ENCODE assay signal across 19 mouse cellular contexts in genomic region chr10:98749584-98749947, GRCm38 (mm10).
DNase-seq lines count a peak whose midpoint lies in the region; ATAC-seq and TF ChIP-seq lines count a peak whose summit lies in the region.
"Had no signal": no experiment of that assay in that cellular context is flagged by ENCODE, and none has a peak within 500 bp of the region (broad histone marks: within the 10 kb centered on the region; RNA-seq: fewer than 3 reads in every experiment).

No protein-coding gene starts in this region.

- no peak for TF ChIP-seq CTCF in intestine, postnatal 0 days (IDR thresholded peaks at IDR 0.05; ENCODE audit: low read depth)

- H3K36me3 ChIP-seq in hindbrain, embryonic 13.5 days = no peaks in the 10 kb centered on the region
- no peaks in the 10 kb centered on the region for H3K36me3 ChIP-seq in hindbrain, embryonic 10.5 days
- H3K36me3 ChIP-seq in neural tube, embryonic 11.5 days (ENCODE audit: control insufficient read depth, insufficient read depth, low read length) = no peaks in the 10 kb centered on the region
- no peaks in the 10 kb centered on the region for H3K36me3 ChIP-seq in forebrain, embryonic 16.5 days (ENCODE audit: control insufficient read depth, insufficient read depth)
- no peaks in the 10 kb centered on the region for H3K36me3 ChIP-seq in intestine, postnatal 0 days (ENCODE audit: control insufficient read depth, insufficient read depth)
- H3K36me3 ChIP-seq: embryonic facial prominence, embryonic 10.5 days; midbrain, embryonic 10.5 days had no signal

- H3K4me3 ChIP-seq in hindbrain, embryonic 13.5 days = no peak overlapping the region
- H3K4me3 ChIP-seq in hindbrain, embryonic 10.5 days = no peak overlapping the region
- H3K4me3 ChIP-seq in neural tube, embryonic 11.5 days (ENCODE audit: low read depth, low read length) = no peak overlapping the region
- no peak overlapping the region for H3K4me3 ChIP-seq in forebrain, embryonic 16.5 days (replicated peaks; ENCODE audit: low read length)
- no peak overlapping the region for H3K4me3 ChIP-seq in intestine, postnatal 0 days (ENCODE audit: low read depth, low read length)
- H3K4me3 ChIP-seq: embryonic facial prominence, embryonic 10.5 days; heart, adult 2 months; left cerebral cortex, adult 2 months; midbrain, embryonic 10.5 days had no signal

- no peak for DNase-seq in hindbrain, embryonic 10.5 days (ENCODE audit: low spot score)
- DNase-seq in neural tube, embryonic 11.5 days (ENCODE audit: low spot score) = no peak
- no peak for DNase-seq in neural tube, embryonic 10.5 days (ENCODE audit: extremely low spot score, low spot score)
- no peak for DNase-seq in frontal cortex, postnatal 25 days (ENCODE audit: low spot score in 2 of 2)
- DNase-seq: cerebellum, adult 11 months; cerebellum, adult 9-11 months; gastrocnemius, postnatal 36 days; heart, adult 2 months; kidney, adult 18-20 months; liver, postnatal 0 days; thymus, adult 18-20 months had no signal

- no peaks in the 10 kb centered on the region for H3K27me3 ChIP-seq in hindbrain, embryonic 13.5 days
- no peaks in the 10 kb centered on the region for H3K27me3 ChIP-seq in hindbrain, embryonic 10.5 days (ENCODE audit: insufficient read depth, poor library complexity, severe bottlenecking)
- no peaks in the 10 kb centered on the region for H3K27me3 ChIP-seq in neural tube, embryonic 11.5 days (ENCODE audit: control insufficient read depth, insufficient read depth, low read length)
- H3K27me3 ChIP-seq in forebrain, embryonic 16.5 days (replicated peaks; ENCODE audit: control insufficient read depth, insufficient read depth, low read length) = no peaks in the 10 kb centered on the region
- H3K27me3 ChIP-seq in intestine, postnatal 0 days (replicated peaks; ENCODE audit: control insufficient read depth, insufficient read depth, low read length) = no peaks in the 10 kb centered on the region

- no peaks in the 10 kb centered on the region for H3K9me3 ChIP-seq in hindbrain, embryonic 13.5 days
- H3K9me3 ChIP-seq in hindbrain, embryonic 10.5 days = no peaks in the 10 kb centered on the region
- no peaks in the 10 kb centered on the region for H3K9me3 ChIP-seq in neural tube, embryonic 11.5 days (ENCODE audit: control insufficient read depth, low read length)
- no peaks in the 10 kb centered on the region for H3K9me3 ChIP-seq in forebrain, embryonic 16.5 days (ENCODE audit: control insufficient read depth, low read length)
- no peaks in the 10 kb centered on the region for H3K9me3 ChIP-seq in intestine, postnatal 0 days (ENCODE audit: control insufficient read depth)
- H3K9me3 ChIP-seq: embryonic facial prominence, embryonic 10.5 days; midbrain, embryonic 10.5 days had no signal

- no peak overlapping the region for H3K9ac ChIP-seq in hindbrain, embryonic 13.5 days
- no peak overlapping the region for H3K9ac ChIP-seq in neural tube, embryonic 11.5 days (ENCODE audit: low read length)
- no peak overlapping the region for H3K9ac ChIP-seq in forebrain, embryonic 16.5 days (replicated peaks; ENCODE audit: low read depth, low read length)
- no peak overlapping the region for H3K9ac ChIP-seq in intestine, postnatal 0 days (ENCODE audit: low read depth, low read length)
- H3K9ac ChIP-seq: liver, postnatal 0 days had no signal

- WGBS in hindbrain, embryonic 13.5 days = 59% methylated on average over 4 of the region's 4 CpGs
- 62% methylated on average over 4 of the region's 4 CpGs for WGBS in hindbrain, embryonic 10.5 days
- WGBS in neural tube, embryonic 11.5 days = 58% methylated on average over 4 of the region's 4 CpGs
- WGBS in forebrain, embryonic 16.5 days = 36% methylated on average over 4 of the region's 4 CpGs
- 85% methylated on average over 4 of the region's 4 CpGs for WGBS in intestine, postnatal 0 days

- peak; percentile 81; the same call in 1 of the 2 replicates for ATAC-seq in hindbrain, embryonic 13.5 days (ENCODE audit: low FRiP score)
- ATAC-seq in neural tube, embryonic 11.5 days (ENCODE audit: insufficient read depth, low FRiP score, low TSS enrichment) = 0 out of 2 replicates have a peak, but pooled peaks have one; percentile 51
- peak; percentile 87 for ATAC-seq in forebrain, embryonic 16.5 days
- no peak for ATAC-seq in intestine, postnatal 0 days
- ATAC-seq: liver, postnatal 0 days; lung, postnatal 0 days had no signal

- H3K4me2 ChIP-seq in hindbrain, embryonic 13.5 days = no peak overlapping the region
- no peak overlapping the region for H3K4me2 ChIP-seq in neural tube, embryonic 11.5 days (ENCODE audit: low read depth)
- H3K4me2 ChIP-seq in forebrain, embryonic 16.5 days (ENCODE audit: low read length) = no peak overlapping the region
- H3K4me2 ChIP-seq in intestine, postnatal 0 days (replicated peaks; ENCODE audit: low read depth) = no peak overlapping the region
- H3K4me2 ChIP-seq: liver, embryonic 11.5 days had no signal

- peaks cover 5% of the 10 kb centered on the region for H3K4me1 ChIP-seq in hindbrain, embryonic 13.5 days (replicated peaks)
- H3K4me1 ChIP-seq in hindbrain, embryonic 10.5 days (replicated peaks) = peaks cover 22% of the 10 kb centered on the region
- 0 out of 2 replicates have a peak, but pooled peaks cover 4% of the 10 kb centered on the region for H3K4me1 ChIP-seq in neural tube, embryonic 11.5 days (ENCODE audit: control insufficient read depth, insufficient read depth, low read length)
- H3K4me1 ChIP-seq in forebrain, embryonic 16.5 days (replicated peaks; ENCODE audit: control insufficient read depth, insufficient read depth, low read length) = no peaks in the 10 kb centered on the region; the same call in 1 of the 2 replicates
- H3K4me1 ChIP-seq in intestine, postnatal 0 days (replicated peaks; ENCODE audit: control insufficient read depth, insufficient read depth, low read length) = no peaks in the 10 kb centered on the region

- H3K27ac ChIP-seq in hindbrain, embryonic 13.5 days = no peak overlapping the region
- H3K27ac ChIP-seq in hindbrain, embryonic 10.5 days = no peak overlapping the region
- H3K27ac ChIP-seq in neural tube, embryonic 11.5 days (ENCODE audit: low read depth, low read length) = no peak overlapping the region
- no peak overlapping the region for H3K27ac ChIP-seq in forebrain, embryonic 16.5 days (ENCODE audit: low read length)
- H3K27ac ChIP-seq in intestine, postnatal 0 days (ENCODE audit: low read depth, low read length) = no peak overlapping the region
- H3K27ac ChIP-seq: embryonic facial prominence, embryonic 10.5 days; heart, adult 2 months; left cerebral cortex, adult 2 months; midbrain, embryonic 10.5 days had no signal
